Mouse (Mus musculus): ENCODE measurements around the gene Trir. TPM values are rescaled to one million over a fixed set of nuclear protein-coding genes. Genes with fewer than 3 reads are reported as not detected.
A peak's percentile ranks its signal among the peaks of the same experiment; 100 is the strongest.

Trir gene
- polyA plus RNA-seq, 1 experiment from 2014 or later: 133 TPM

DNA sequence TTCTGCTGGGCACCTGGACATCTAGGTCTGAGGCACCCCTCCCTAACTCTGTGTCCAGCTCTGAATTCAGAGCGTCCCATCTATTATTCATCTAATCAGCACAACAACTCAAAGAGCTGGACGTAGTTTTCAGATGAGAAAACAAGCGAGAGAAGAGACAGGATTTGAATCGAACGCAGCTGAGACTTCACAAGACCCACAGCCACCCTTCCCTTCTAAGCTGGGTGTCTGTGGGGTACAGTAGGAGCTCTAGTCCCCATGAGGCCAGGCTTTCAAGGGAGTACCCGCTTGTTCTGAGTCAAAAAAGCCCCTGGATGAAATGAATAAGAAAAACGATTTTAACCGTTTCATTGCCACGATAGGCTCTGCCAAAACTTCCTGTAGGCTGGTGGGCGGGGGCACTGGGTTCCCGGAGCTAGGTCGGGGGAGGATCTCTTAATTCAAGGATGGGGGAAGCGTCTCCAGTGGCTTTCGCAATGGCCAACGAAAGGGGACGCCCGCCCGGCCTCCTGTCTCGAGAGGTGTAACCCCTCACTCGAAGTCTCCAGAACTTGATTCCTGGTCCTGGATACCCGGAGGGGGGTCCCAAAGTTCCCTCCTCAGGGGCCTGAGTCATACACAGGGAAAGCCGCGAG lies 41.5 kb upstream of the Trir start:
- peak overlapping the region; percentile 62 for H3K27ac ChIP-seq
- H3K9ac ChIP-seq: peak overlapping the region; percentile 69
- H3K4me1 ChIP-seq: peaks cover 57% of the 10 kb centered on the region

DNA sequence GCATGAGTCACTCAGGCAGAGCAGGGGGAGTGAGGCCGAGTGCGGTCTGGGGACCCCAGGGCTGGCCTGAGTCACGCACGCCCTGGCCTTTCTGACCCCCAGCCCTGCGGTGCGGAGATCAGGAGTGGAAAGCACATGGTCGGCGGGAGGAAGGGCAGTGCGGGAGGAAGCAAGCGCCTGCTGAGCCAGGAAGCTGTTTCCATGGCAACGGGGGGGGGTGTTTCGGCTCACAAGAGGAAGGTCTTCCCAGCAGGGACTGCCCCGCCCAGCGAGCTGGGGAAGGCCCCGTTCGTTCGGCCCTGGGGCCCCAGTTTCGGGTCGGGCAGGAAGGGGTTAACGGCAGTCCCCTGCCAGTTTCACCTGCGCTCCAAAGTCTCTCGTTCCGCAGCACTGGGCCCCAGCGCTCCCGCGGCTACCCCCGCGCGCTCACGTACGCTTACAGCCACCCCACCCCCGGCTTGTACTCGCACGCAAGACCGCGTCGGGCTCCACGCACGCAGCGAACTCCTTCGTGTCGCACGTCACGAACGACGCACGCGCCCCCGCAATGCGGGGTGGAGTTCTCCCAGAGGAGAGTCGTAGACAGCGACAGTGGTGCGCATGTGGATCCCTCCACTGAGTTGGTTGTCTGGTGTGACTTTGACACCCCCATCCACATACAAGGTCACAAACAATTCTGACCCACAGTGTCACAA lies 40.8 kb upstream of the Trir start:
- Histone ChIP-seq H3K9me3 (no peaks in the 10 kb centered on the region), H3K4me2 (peak overlapping the region; percentile 99), H3K4me3 (peak overlapping the region; percentile 56), H3K27ac (peak overlapping the region; percentile 62), H3K27me3 (peaks cover 25% of the 10 kb centered on the region), H3K9ac (peak overlapping the region; percentile 69), H3K36me3 (no peaks in the 10 kb centered on the region), H3K4me1 (peaks cover 52% of the 10 kb centered on the region)
- under 1% methylated on average over 53 of the region's 53 CpGs for WGBS
- ATAC-seq (ENCODE audit: insufficient number of reproducible peaks, insufficient read depth, low FRiP score, low TSS enrichment, low read depth): no peak

More for the DNA sequence above, 41.5 kb upstream of the Trir start:
- H3K27me3 ChIP-seq: peaks cover 25% of the 10 kb centered on the region
- under 1% methylated on average over 23 of the region's 23 CpGs for WGBS
- H3K36me3 ChIP-seq: no peaks in the 10 kb centered on the region
- H3K4me3 ChIP-seq: peak overlapping the region; percentile 56
- ATAC-seq (ENCODE audit: insufficient number of reproducible peaks, insufficient read depth, low FRiP score, low TSS enrichment, low read depth): no peak
- peak overlapping the region; percentile 99 for H3K4me2 ChIP-seq
- H3K9me3 ChIP-seq: no peaks in the 10 kb centered on the region

DNA sequence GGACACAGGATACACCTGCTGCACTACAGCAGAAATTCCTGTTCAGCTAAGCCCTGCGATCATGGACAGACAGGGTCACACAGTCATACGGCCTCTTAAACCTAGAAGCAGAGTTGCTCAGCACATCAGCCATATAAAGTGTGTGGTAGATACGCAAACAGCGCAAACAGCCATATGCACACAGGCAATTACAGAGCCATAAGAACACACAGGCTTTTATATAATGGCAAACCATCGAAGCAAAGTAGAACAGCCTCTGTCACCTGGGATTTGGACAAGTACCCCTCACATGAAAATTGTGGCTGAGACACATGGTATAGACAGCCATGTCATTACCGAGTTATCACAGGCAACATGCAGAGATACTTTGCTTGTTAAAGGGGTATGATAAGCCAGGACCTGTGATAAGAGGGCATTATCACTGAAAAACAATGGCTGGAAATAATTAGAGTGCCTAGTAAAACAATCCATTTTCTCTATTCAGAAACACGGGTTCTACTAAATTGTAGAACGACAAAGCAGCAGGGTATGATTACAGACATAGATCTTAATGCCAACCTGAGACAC lies 40.2 kb upstream of the Trir start:
- Histone ChIP-seq H3K27me3 (peaks cover 25% of the 10 kb centered on the region), H3K4me1 (peaks cover 52% of the 10 kb centered on the region), H3K27ac (peak overlapping the region; percentile 62), H3K4me3 (peak overlapping the region; percentile 56), H3K9ac (peak overlapping the region; percentile 69), H3K36me3 (no peaks in the 10 kb centered on the region), H3K9me3 (no peaks in the 10 kb centered on the region), H3K4me2 (peak overlapping the region; percentile 99)
- WGBS: 33% methylated on average over 8 of the region's 8 CpGs
- no peak for ATAC-seq (ENCODE audit: insufficient number of reproducible peaks, insufficient read depth, low FRiP score, low TSS enrichment, low read depth)

DNA sequence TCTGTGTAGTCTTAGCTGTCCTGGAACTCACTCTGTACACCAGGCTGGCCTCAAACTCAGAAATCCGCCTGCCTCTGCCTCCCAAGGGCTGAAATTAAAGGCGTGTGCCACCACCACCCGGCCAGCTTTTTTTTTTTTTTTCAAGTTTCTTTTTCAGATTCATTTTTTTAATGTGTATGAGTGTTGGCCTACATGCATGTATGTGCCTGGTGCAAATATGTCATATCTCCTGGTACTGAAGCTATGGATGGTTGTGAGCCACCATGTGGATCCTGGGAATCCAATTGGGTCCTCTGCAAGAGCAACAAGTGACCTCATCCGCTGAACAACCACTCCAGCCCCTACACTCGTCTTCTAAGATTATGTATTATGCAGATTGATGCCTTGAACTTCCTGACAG lies 39.2 kb upstream of the Trir start:
- Histone ChIP-seq H3K4me3 (no peak overlapping the region), H3K4me2 (no peak overlapping the region), H3K9ac (no peak overlapping the region), H3K27me3 (peaks cover 25% of the 10 kb centered on the region), H3K27ac (no peak overlapping the region), H3K9me3 (no peaks in the 10 kb centered on the region), H3K36me3 (no peaks in the 10 kb centered on the region), H3K4me1 (peaks cover 43% of the 10 kb centered on the region)
- ATAC-seq (ENCODE audit: insufficient number of reproducible peaks, insufficient read depth, low FRiP score, low TSS enrichment, low read depth): no peak
- WGBS: 75% methylated on average over 5 of the region's 5 CpGs

DNA sequence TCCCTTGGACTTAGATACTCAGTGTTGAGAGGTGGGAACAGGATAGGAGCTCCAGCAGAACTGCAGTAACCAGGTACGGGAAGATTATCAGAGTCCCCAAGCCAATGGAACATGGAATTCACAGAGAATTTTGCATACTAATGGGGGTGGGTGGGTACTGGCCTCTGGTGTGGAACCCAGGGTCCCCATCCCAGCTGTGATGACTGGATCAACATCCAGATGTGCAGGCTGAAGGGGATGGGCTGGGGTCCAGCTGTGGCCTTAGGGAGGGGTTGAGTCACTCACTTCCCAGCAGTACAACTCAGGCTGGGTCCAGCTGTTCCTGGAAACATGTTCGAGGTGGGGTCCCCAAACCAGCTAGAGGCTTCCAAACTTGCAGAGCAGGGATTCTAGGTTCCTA lies 38.7 kb upstream of the Trir start:
- 65% methylated on average over 2 of the region's 2 CpGs for WGBS
- Histone ChIP-seq H3K9me3 (no peaks in the 10 kb centered on the region), H3K4me1 (peaks cover 40% of the 10 kb centered on the region), H3K27me3 (peaks cover 25% of the 10 kb centered on the region), H3K9ac (no peak overlapping the region), H3K36me3 (no peaks in the 10 kb centered on the region), H3K4me3 (no peak overlapping the region), H3K27ac (no peak overlapping the region), H3K4me2 (no peak overlapping the region)
- no peak for ATAC-seq (ENCODE audit: insufficient number of reproducible peaks, insufficient read depth, low FRiP score, low TSS enrichment, low read depth)

DNA sequence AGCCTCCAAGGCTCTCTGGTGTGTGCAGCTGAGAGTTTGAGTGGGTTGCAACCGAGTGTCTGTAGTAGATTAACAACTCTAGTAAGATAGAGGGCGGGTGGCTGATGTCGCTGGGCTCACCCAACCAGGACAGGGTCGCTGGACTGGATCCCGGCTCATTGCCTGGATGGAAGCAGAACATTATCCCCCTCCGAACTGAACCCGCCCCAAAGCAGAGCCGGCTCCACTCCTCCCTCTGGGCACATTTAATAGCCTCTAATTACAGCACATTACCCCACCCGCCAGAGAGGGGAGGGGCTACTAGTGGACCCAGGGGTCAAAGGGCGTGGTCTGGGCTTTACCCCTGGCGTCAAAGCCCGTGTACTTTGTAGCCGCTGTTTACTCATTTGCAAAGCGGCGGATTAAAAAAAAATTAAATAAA lies 37.3 kb upstream of the Trir start:
- Histone ChIP-seq H3K27ac (peak overlapping the region; percentile 71), H3K4me1 (peaks cover 35% of the 10 kb centered on the region), H3K4me2 (peak overlapping the region; percentile 90), H3K4me3 (peak overlapping the region; percentile 62; the same call in 1 of the 2 replicates), H3K9me3 (no peaks in the 10 kb centered on the region), H3K27me3 (peaks cover 22% of the 10 kb centered on the region), H3K9ac (peak overlapping the region; percentile 49; the same call in 1 of the 2 replicates), H3K36me3 (no peaks in the 10 kb centered on the region)
- 8% methylated on average over 15 of the region's 15 CpGs for WGBS
- no peak for ATAC-seq (ENCODE audit: insufficient number of reproducible peaks, insufficient read depth, low FRiP score, low TSS enrichment, low read depth)

DNA sequence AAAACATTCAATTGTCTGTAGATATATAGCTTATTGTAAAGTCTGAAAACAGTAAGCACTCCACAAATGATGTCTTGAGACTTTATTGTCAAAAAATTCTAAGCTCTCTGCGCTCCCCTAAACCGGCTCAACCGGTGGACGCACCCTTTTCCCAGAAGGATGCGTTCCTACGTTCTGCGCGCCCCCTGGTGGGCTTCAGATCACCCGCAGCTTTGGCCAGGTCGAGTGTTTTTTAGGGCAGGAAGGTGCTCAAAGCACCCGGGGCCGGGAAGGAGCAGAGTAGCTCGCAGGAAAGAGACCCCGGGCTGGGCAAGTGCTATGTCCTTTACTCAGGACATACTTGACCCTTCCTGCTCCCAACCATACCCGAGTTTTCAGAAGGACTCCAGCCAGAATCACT lies 36.8 kb upstream of the Trir start:
- ATAC-seq (ENCODE audit: insufficient number of reproducible peaks, insufficient read depth, low FRiP score, low TSS enrichment, low read depth): peak; percentile 56; the same call in 1 of the 2 replicates
- Histone ChIP-seq H3K9me3 (no peaks in the 10 kb centered on the region), H3K27me3 (peaks cover 19% of the 10 kb centered on the region), H3K4me1 (peaks cover 30% of the 10 kb centered on the region), H3K4me3 (peak overlapping the region; percentile 62), H3K36me3 (0 out of 2 replicates have a peak, but pooled peaks cover 2% of the 10 kb centered on the region), H3K27ac (peak overlapping the region; percentile 64; the same call in 1 of the 2 replicates), H3K9ac (peak overlapping the region; percentile 69), H3K4me2 (peak overlapping the region; percentile 90)
- WGBS: 0% methylated on average over 15 of the region's 15 CpGs

DNA sequence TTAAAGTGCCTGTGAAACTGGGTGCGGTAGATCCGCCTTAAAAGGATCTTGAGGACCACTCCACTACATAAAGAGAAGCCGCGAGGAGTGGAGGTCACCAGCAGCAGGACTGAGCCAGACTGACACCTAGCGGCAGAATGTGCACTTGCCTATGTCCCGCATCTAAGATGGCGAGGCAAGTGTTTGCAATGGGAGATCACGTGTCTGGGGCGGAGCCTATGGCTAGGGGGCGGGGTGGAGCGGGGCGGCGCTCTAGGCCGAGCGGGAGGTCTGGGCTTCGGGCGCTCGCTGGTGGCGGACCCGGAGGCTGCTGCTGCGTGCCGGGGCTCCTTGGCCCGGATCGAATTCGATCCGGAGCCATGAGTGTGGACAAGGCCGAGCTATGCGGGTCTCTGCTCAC lies 36.3 kb upstream of the Trir start, which contains the start of gene Hook2:
Gene Hook2, plus strand, starts transcription at position 255 of the 400 bp plus-strand sequence.
- Histone ChIP-seq H3K4me1 (peaks cover 25% of the 10 kb centered on the region), H3K9me3 (no peaks in the 10 kb centered on the region), H3K4me2 (peak within 1 kb of the TSS; percentile 90), H3K36me3 (0 out of 2 replicates have a peak, but pooled peaks cover 5% of the 10 kb centered on the region), H3K27ac (peak within 1 kb of the TSS; percentile 77), H3K9ac (peak within 1 kb of the TSS; percentile 78), H3K4me3 (peak within 1 kb of the TSS; percentile 62), H3K27me3 (peaks cover 20% of the 10 kb centered on the region)
- peak; percentile 88 for ATAC-seq (ENCODE audit: insufficient number of reproducible peaks, insufficient read depth, low FRiP score, low TSS enrichment, low read depth)
- WGBS: under 1% methylated on average over 28 of the region's 28 CpGs

DNA sequence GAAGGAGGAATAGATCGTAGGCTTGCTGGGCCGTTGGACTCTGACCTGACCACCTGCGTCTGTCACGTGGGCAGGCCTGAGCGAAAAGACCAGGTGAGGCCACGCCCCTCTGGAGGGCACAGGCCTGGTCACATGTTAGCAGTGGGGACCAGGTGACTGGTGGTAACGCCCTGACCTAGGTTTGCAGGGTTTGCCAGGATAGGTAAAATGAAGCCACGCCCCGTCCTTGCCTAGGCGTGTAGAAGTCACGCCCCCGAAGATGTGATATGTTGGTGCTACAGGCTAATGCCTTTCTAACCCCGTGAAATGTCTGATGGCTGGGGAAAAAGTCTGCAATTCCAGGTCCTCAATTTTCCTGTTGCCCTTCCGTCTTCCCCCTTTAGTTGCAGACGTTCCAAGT lies 35.8 kb upstream of the Trir start:
- peaks cover 25% of the 10 kb centered on the region for H3K4me1 ChIP-seq
- peak; percentile 74 for ATAC-seq (ENCODE audit: insufficient number of reproducible peaks, insufficient read depth, low FRiP score, low TSS enrichment, low read depth)
- H3K4me3 ChIP-seq: peak overlapping the region; percentile 62
- H3K27ac ChIP-seq: peak overlapping the region; percentile 77
- no peaks in the 10 kb centered on the region for H3K9me3 ChIP-seq
- peak overlapping the region; percentile 78 for H3K9ac ChIP-seq
- under 1% methylated on average over 15 of the region's 15 CpGs for WGBS
- H3K36me3 ChIP-seq: 0 out of 2 replicates have a peak, but pooled peaks cover 7% of the 10 kb centered on the region
- peaks cover 20% of the 10 kb centered on the region for H3K27me3 ChIP-seq
- peak overlapping the region; percentile 90 for H3K4me2 ChIP-seq

DNA sequence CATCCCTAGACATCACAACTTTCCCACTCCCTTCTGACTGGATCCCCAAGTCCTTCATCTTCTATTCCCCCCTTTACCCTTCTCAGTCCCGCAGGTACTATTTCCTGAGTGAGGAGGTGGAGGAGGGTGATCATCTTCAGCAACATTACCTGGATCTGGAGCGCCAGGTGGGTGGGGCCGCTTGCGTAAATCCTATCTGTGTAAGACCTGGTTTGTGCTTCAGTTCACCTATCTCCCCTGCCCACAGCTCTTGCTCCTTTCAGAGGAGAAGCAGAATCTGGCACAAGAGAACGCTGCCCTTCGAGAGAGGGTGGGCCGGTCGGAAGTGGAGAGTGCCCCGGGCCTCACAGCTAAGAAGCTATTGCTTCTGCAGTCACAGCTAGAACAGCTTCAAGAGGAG lies 32.2 kb upstream of the Trir start:
- 95% methylated on average over 9 of the region's 9 CpGs for WGBS
- Histone ChIP-seq H3K36me3 (peaks cover 14% of the 10 kb centered on the region; the same call in 1 of the 2 replicates), H3K4me2 (no peak overlapping the region), H3K9ac (no peak overlapping the region), H3K4me1 (peaks cover 14% of the 10 kb centered on the region), H3K9me3 (no peaks in the 10 kb centered on the region), H3K27me3 (peaks cover 23% of the 10 kb centered on the region), H3K4me3 (no peak overlapping the region), H3K27ac (no peak overlapping the region)
- no peak for ATAC-seq (ENCODE audit: insufficient number of reproducible peaks, insufficient read depth, low FRiP score, low TSS enrichment, low read depth)

DNA sequence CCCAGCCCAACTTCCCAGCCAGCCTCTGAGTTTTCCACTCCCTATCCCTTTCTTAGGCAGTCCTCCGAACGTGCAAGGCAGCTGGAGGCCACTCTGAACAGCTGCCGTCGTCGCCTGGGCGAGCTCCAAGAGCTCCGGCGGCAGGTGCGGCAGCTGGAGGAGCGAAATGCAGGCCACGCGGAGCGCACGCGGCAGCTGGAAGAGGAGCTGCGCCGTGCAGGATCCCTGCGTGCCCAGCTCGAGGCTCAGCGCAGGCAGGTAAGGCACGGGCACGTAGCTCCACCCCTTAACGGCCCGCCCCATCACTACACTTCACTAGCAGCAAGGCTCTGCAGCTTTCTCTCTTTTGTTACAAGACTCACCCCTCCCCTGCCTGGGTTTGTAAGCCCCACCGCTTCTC lies 30.9 kb upstream of the Trir start:
- peak overlapping the region; percentile 40; the same call in 1 of the 2 replicates for H3K9ac ChIP-seq
- no peak for ATAC-seq (ENCODE audit: insufficient number of reproducible peaks, insufficient read depth, low FRiP score, low TSS enrichment, low read depth)
- peaks cover 14% of the 10 kb centered on the region; the same call in 1 of the 2 replicates for H3K36me3 ChIP-seq
- H3K27ac ChIP-seq: no peak overlapping the region
- peaks cover 23% of the 10 kb centered on the region for H3K27me3 ChIP-seq
- 25% methylated on average over 25 of the region's 25 CpGs for WGBS
- peak overlapping the region; percentile 22; the same call in 1 of the 2 replicates for H3K4me2 ChIP-seq
- H3K9me3 ChIP-seq: no peaks in the 10 kb centered on the region
- H3K4me1 ChIP-seq: peaks cover 12% of the 10 kb centered on the region
- 0 out of 2 replicates have a peak overlapping the region, but pooled peaks have one; percentile 2 for H3K4me3 ChIP-seq

Measured in embryonic facial prominence, embryonic 13.5 days (tissue).